Mouse (Mus musculus) G1E (cell line): ENCODE measurements around the gene Polh. TPM values are rescaled to one million over a fixed set of nuclear protein-coding genes. Genes with fewer than 3 reads are reported as not detected.

Experiments used
- ATAC-seq: 2 replicates; pipeline ENCODE4 v1.8.0; 2016; ENCODE audit warnings: mild to moderate bottlenecking; ENCODE audit not compliant: insufficient number of reproducible peaks, poor library complexity, low FRiP score, severe bottlenecking; ENCODE audit errors: extremely low read depth
- DNase-seq: peaks from one replicate; pipeline ENCODE4 v3.0.0; 2012; ENCODE audit warnings: low spot score
- H3K27me3 ChIP-seq: 2 replicates; pipeline ENCODE4 v1.6.1; 2012; ENCODE audit warnings: mild to moderate bottlenecking, low read length, inconsistent platforms; ENCODE audit not compliant: insufficient read depth
- H3K36me3 ChIP-seq: replicated peaks from 2 replicates; pipeline ENCODE3; 2012; ENCODE audit warnings: mild to moderate bottlenecking, inconsistent platforms
- H3K4me1 ChIP-seq: 2 replicates; pipeline ENCODE4 v1.6.1; 2012; ENCODE audit warnings: low read depth, low read length, inconsistent platforms, mixed read lengths; ENCODE audit not compliant: insufficient read depth
- H3K4me3 ChIP-seq: 2 replicates; pipeline ENCODE4 v1.5.1; 2012; ENCODE audit warnings: low read depth, mild to moderate bottlenecking, inconsistent platforms, low read length, moderate library complexity, mixed read lengths
- H3K9me3 ChIP-seq: replicated peaks from 2 replicates; pipeline ENCODE4 v1.6.1; 2012; ENCODE audit warnings: inconsistent platforms
- CTCF ChIP-seq: IDR thresholded peaks from 2 replicates; pipeline ENCODE4 v1.5.1; 2012; ENCODE audit warnings: low read depth, low read length, inconsistent platforms, mixed read lengths
- GATA1 ChIP-seq: IDR thresholded peaks from 2 replicates; pipeline ENCODE4 v1.6.1; 2012; ENCODE audit warnings: borderline replicate concordance, low read length, inconsistent platforms, mixed read lengths
- GATA2 ChIP-seq: IDR thresholded peaks from 2 replicates; pipeline ENCODE4 v1.6.1; 2012; ENCODE audit warnings: low read depth, low read length, inconsistent platforms, borderline replicate concordance
- POLR2AphosphoS5 ChIP-seq: IDR thresholded peaks from 2 replicates; pipeline ENCODE4 v1.6.1; 2012; ENCODE audit warnings: low read depth, low read length, inconsistent platforms; ENCODE audit not compliant: insufficient replicate concordance
- TAL1 ChIP-seq: conservative IDR thresholded peaks from 2 replicates; pipeline ENCODE4 v1.6.1; 2012; ENCODE audit warnings: low read depth, low read length, inconsistent platforms, mixed read lengths
- polyA plus RNA-seq: library from polyadenylated mRNA; stranded (reverse); fragments of >175 nt; gene quantifications from 2 replicates; pipeline ENCODE4 v1.2.3, GENCODE M21; 2012
- total RNA-seq, 2 experiments: library from RNA; stranded (forward) in 1 of 2; stranded (reverse) in 1 of 2; fragments of 200-1000 nt in 1 of 2; fragments of >200 nt in 1 of 2; fragmentation: Nextera tagmentation in 1 of 2; gene quantifications; 2 replicates each; pipeline ENCODE4 v1.2.3; 2014 to 2017

The Polh gene
- total and polyA plus RNA-seq, 3 experiments, result 2.8 to 34.6 (median 25.7) TPM

DNA sequence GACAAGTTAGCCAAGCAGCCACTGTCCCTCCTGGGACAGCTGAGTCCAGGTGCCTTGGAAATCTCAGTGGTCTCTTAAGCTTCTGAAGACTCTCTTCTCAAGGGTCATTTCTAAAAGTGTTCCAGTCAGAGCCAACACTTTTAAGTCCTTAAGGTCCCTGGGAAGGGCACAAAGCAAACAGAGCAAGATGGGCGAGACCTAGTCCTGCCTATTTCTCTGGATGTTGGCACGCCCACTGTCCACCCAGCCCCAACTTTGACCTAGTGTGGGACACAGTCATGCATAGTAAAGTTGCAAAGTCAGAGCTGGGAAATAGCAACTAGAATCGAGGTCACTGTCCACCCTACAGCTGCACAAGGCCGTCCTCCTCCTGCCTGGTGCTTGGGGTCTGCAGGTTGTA is 40.5 kb upstream of the Polh start:
- H3K4me3 ChIP-seq, result no peak overlapping the region
- peaks cover 64% of the 10 kb centered on the region for H3K4me1 ChIP-seq

DNA sequence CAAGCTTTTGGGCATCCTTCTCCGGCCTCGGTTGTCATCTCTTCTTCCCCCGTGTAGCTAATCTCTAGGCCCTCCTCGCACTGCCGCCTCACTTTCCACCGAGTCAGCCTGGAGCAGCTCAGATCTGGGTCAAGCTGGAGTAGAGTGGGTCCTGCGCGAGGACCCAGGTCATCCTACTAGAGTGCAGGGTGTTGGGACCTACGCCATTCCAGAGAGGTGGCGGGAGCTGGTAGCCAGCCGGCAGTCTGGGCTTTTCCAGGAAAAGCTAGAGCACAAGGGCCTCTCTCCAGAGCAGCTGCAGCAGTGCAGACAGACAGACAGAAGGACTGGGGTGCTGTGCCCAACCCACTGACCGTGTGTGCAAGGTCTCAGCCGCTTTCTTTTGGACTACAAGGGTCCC is 39.8 kb upstream of the Polh start:
- ATAC-seq, result no peak
- no peak for DNase-seq
- TF ChIP-seq GATA1, result no peak
- TF ChIP-seq CTCF, result no peak
- no peak for TF ChIP-seq TAL1
- TF ChIP-seq POLR2AphosphoS5, result no peak
- no peak for TF ChIP-seq GATA2
- H3K4me3 ChIP-seq, result no peak overlapping the region
- peaks cover 68% of the 10 kb centered on the region for H3K4me1 ChIP-seq
- no peaks in the 10 kb centered on the region for H3K9me3 ChIP-seq
- no peaks in the 10 kb centered on the region for H3K27me3 ChIP-seq
- H3K36me3 ChIP-seq, result peaks cover 96% of the 10 kb centered on the region

More for the DNA sequence above, 40.5 kb upstream of the Polh start:
- Histone ChIP-seq H3K27me3 (no peaks in the 10 kb centered on the region), H3K36me3 (peaks cover 88% of the 10 kb centered on the region), H3K9me3 (no peaks in the 10 kb centered on the region)
- ATAC-seq (no peak), DNase-seq (no peak)
- TF ChIP-seq CTCF (no peak), GATA2 (no peak), GATA1 (no peak), POLR2AphosphoS5 (no peak), TAL1 (no peak)

DNA sequence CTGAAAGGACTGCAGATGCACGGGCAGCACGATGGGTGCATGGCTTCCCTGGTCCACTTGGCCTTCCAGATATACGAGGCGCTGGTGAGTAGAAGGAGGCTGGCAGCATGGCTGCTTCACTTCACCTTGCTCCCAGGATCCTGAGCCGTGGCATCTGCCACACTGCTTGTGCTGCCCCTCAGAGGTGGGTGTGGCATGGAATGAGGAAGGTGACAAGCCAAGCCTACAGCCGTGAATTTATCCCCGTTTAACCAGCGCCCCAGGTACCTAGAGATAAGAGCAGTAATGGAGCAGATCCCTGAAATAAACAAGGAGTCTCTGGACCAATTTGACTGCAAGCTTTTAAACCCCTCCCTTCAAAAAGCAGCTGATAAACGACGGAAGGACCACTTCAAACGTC is 39.0 kb upstream of the Polh start:
- Histone ChIP-seq H3K4me3 (peak overlapping the region; percentile 2; the same call in 1 of the 2 replicates), H3K36me3 (peaks cover 99% of the 10 kb centered on the region), H3K4me1 (peaks cover 70% of the 10 kb centered on the region), H3K27me3 (no peaks in the 10 kb centered on the region), H3K9me3 (no peaks in the 10 kb centered on the region)
- DNase-seq, result no peak
- TF ChIP-seq GATA2, result no peak
- TF ChIP-seq GATA1, result no peak
- TF ChIP-seq CTCF, result no peak
- ATAC-seq, result no peak

DNA sequence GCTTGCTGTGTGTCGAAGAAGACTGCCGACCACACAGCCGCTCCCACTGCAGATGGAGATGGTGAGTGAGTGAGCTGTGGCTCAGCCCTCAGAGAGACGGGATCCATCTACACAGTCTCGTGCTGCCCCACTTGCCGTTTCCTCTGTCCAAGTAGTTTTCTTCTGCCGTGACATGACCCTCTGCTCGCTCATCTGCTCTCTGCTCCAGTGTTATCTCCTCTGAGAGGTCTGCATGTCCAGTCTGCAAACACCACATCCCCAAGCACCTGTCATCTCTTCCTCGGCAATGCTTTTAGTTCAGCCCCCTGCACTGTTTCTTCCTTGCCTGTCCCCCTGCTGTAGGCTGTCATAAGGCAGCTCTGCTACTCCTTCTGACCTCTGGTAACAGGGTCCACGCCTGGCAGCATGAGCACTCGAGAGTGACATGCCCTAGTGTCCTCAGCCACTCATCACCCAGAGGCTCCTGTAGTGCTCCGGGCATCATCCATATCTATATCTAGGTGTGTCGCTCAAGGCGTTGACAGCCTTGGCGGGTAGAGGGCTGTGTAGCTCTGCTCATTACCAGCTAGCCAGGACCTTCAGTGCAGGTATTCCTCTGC is 37.2 kb upstream of the Polh start:
- H3K4me3 ChIP-seq, result no peak overlapping the region
- no peak for TF ChIP-seq TAL1
- no peak for TF ChIP-seq GATA2
- TF ChIP-seq GATA1, result no peak
- TF ChIP-seq CTCF, result no peak
- no peak for TF ChIP-seq POLR2AphosphoS5
- ATAC-seq, result no peak
- no peak for DNase-seq
- H3K4me1 ChIP-seq, result peaks cover 64% of the 10 kb centered on the region
- H3K9me3 ChIP-seq, result no peaks in the 10 kb centered on the region
- H3K27me3 ChIP-seq, result no peaks in the 10 kb centered on the region
- peaks cover 95% of the 10 kb centered on the region for H3K36me3 ChIP-seq

DNA sequence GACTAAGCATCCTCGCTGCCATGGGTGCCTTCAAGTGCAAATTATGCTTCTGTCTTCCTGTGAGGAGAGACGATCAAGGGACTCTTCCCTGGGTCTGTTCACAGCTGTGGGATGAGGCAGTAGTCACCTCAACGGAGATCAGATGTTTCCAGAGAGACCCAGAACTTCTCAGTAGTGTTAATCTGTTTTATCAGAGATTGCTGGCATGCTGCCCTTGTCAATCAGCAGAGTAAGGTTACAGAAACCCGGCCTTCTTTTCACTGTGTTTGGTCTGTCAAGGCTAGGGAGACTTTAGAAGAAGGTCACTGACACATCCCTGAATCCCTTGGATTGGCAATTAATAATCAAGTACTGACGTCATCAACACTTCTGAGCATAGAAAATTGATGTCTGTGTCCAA is 35.0 kb upstream of the Polh start:
- H3K9me3 ChIP-seq, result no peaks in the 10 kb centered on the region
- TF ChIP-seq POLR2AphosphoS5 (no peak), TAL1 (no peak), GATA1 (no peak), CTCF (no peak), GATA2 (no peak)
- no peak overlapping the region; the same call in 1 of the 2 replicates for H3K4me3 ChIP-seq
- peaks cover 94% of the 10 kb centered on the region for H3K36me3 ChIP-seq
- no peaks in the 10 kb centered on the region for H3K27me3 ChIP-seq
- peaks cover 53% of the 10 kb centered on the region for H3K4me1 ChIP-seq
- DNase-seq (no peak), ATAC-seq (no peak)

DNA sequence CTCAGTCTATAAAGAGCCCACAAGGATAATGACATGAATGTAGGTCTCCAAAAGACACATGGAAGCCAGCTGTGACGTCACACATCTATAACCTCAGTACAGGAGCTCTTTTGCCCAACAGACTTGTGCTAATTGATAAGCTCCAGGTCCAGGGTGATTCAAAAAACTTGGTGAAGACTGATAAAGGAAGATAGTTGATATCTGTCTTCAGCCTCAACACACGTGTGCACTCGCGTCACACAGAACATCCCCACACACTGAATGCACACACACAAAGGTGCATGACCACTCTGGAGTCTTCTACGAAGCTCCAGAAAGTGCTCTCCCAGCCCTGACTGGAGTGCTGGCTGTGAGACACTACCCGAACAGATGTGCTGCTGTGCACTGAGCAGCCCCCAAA is 34.6 kb upstream of the Polh start:
- peaks cover 49% of the 10 kb centered on the region for H3K4me1 ChIP-seq
- no peaks in the 10 kb centered on the region for H3K9me3 ChIP-seq
- no peak overlapping the region; the same call in 1 of the 2 replicates for H3K4me3 ChIP-seq
- ATAC-seq, result peak; percentile 35; the same call in 1 of the 2 replicates
- peaks cover 90% of the 10 kb centered on the region for H3K36me3 ChIP-seq
- H3K27me3 ChIP-seq, result no peaks in the 10 kb centered on the region
- DNase-seq, result no peak
- TF ChIP-seq GATA2, result no peak
- TF ChIP-seq CTCF, result no peak
- TF ChIP-seq GATA1, result no peak
- TF ChIP-seq TAL1, result peak; percentile 41

DNA sequence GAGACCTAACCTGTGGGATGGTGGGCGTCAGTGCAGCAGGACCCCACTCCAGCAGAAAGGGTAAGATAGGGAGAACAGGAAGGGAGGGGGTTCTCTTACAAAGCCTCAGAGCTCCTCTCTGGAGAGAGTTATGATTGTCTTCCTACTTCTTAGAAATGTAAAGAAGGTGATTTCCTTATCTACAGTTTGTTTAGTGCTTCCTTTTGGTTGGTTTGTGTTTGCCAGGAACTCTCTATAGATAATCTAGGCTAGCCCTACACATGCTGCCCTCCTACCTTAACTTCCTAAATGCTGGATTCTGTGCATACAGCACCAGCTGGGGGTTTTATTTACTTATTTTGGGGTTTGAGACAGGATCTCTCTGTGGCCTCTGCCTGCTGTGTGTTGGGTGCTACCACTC is 33.6 kb upstream of the Polh start:
- no peak overlapping the region for H3K4me3 ChIP-seq
- DNase-seq, result no peak
- H3K36me3 ChIP-seq, result peaks cover 87% of the 10 kb centered on the region
- TF ChIP-seq GATA2, result no peak
- TF ChIP-seq POLR2AphosphoS5, result no peak
- TF ChIP-seq CTCF, result no peak
- no peak for TF ChIP-seq GATA1
- no peak for TF ChIP-seq TAL1
- H3K27me3 ChIP-seq, result no peaks in the 10 kb centered on the region
- no peak for ATAC-seq
- H3K4me1 ChIP-seq, result peaks cover 40% of the 10 kb centered on the region
- no peaks in the 10 kb centered on the region for H3K9me3 ChIP-seq
